Mouse (Mus musculus): ENCODE measurements at regions not wholly inside any gene's neighbourhood (a gene's known extent, or its start where the extent isn't known, plus 50 kb on each side); places are given as distances from the start of the nearest gene placed in this dataset.
"Not testable (repeated sequence)": the region's sequence is repeated elsewhere in the genome, so short reads cannot be mapped to it uniquely, and the experiment has no call there.

GRCm38 (mm10) chr7:138497771-138498170, 100.2 kb upstream of the Tcerg1l start:
- no peak for DNase-seq (ENCODE audit: low read depth, low spot score)

- DNase-seq (ENCODE audit: low read depth, low spot score): no peak
These were observed 99.7 kb upstream of the Tcerg1l start for GRCm38 (mm10) chr7:138497202-138497601.

GRCm38 (mm10) chr7:138493661-138494060, 96.1 kb upstream of the Tcerg1l start:
- DNase-seq (ENCODE audit: low read depth, low spot score): no peak

GRCm38 (mm10) chr7:138492261-138492660, 94.7 kb upstream of the Tcerg1l start:
- no peak for DNase-seq (ENCODE audit: low read depth, low spot score)

GRCm38 (mm10) chr7:138489471-138489870, 91.9 kb upstream of the Tcerg1l start:
- no peak for DNase-seq (ENCODE audit: low read depth, low spot score)

GRCm38 (mm10) chr7:138488201-138488720, 90.7 kb upstream of the Tcerg1l start:
- no peak for DNase-seq (ENCODE audit: low read depth, low spot score)

- DNase-seq (ENCODE audit: low read depth, low spot score): no peak
These were observed 75.4 kb upstream of the Tcerg1l start for GRCm38 (mm10) chr7:138472891-138473455.

- no peak for DNase-seq (ENCODE audit: low read depth, low spot score)
These were observed 74.8 kb upstream of the Tcerg1l start for GRCm38 (mm10) chr7:138472371-138472770.

- DNase-seq (ENCODE audit: low read depth, low spot score): no peak
These were observed 71.7 kb upstream of the Tcerg1l start for GRCm38 (mm10) chr7:138469211-138469610.

- no peak for DNase-seq (ENCODE audit: low read depth, low spot score)
These were observed 70.9 kb upstream of the Tcerg1l start for GRCm38 (mm10) chr7:138468436-138468835.

GRCm38 (mm10) chr7:138467981-138468380, 70.5 kb upstream of the Tcerg1l start:
- no peak for DNase-seq (ENCODE audit: low read depth, low spot score)

- no peak for DNase-seq (ENCODE audit: low read depth, low spot score)
These were observed 69.9 kb upstream of the Tcerg1l start for GRCm38 (mm10) chr7:138467386-138467785.

- DNase-seq (ENCODE audit: low read depth, low spot score): no peak
These were observed 60.4 kb upstream of the Tcerg1l start for GRCm38 (mm10) chr7:138457964-138458363.

GRCm38 (mm10) chr7:138455371-138455770, 57.8 kb upstream of the Tcerg1l start:
- no peak for DNase-seq (ENCODE audit: low read depth, low spot score)

- not testable (repeated sequence) for DNase-seq (ENCODE audit: low read depth, low spot score)
These were observed 57.1 kb upstream of the Tcerg1l start for GRCm38 (mm10) chr7:138454498-138455225.

- peak; percentile 55 for DNase-seq (ENCODE audit: low read depth, low spot score)
These were observed 53.8 kb upstream of the Tcerg1l start for GRCm38 (mm10) chr7:138451321-138451720.

- no peak for DNase-seq (ENCODE audit: low read depth, low spot score)
These were observed 51.0 kb upstream of the Tcerg1l start for GRCm38 (mm10) chr7:138448519-138448918.

Measured in telencephalon, adult 2 months (tissue).